Mouse (Mus musculus): ENCODE data around the gene Tlr4. TPM values are rescaled to one million over a fixed set of nuclear protein-coding genes. Genes with fewer than 3 reads are reported as not detected.

Tlr4 gene
- polyA plus RNA-seq, 2 experiments, result 0.75 to 1.8 TPM

DNA sequence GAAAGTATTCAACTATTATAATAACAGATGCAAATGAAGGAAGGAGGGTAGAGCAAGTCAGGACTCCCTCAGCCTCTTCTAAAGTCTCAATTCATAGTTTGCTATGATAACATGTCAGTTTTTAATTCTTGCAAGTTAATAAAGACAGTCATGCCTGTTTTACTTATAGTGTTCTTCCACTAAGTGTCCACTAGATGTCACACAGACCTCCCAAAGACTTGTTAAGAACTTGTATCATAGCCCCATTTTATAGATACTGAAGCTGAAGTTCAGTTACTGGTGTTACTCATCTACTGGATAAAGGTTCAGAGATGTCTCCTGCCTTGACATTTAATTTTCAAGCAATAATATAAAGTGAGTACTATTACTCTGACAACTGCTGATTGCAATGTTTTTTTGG is 116.3 kb downstream of the Tlr4 start:
- no peak for ATAC-seq (ENCODE audit: low FRiP score, low read depth)
- Histone ChIP-seq H3K36me3 (ENCODE audit: control insufficient read depth, insufficient read depth, low read length) (no peaks in the 10 kb centered on the region), H3K4me2 (replicated peaks; ENCODE audit: low read depth, low read length, severe bottlenecking) (no peak overlapping the region), H3K27ac (replicated peaks; ENCODE audit: low read depth, low read length) (no peak overlapping the region), H3K27me3 (ENCODE audit: control insufficient read depth, insufficient read depth, low read length) (no peaks in the 10 kb centered on the region), H3K4me1 (ENCODE audit: control insufficient read depth, insufficient read depth, low read length) (peaks cover 3% of the 10 kb centered on the region), H3K4me3 (replicated peaks; ENCODE audit: low read length) (no peak overlapping the region), H3K9me3 (ENCODE audit: control insufficient read depth, low read length) (no peaks in the 10 kb centered on the region), H3K9ac (ENCODE audit: low read depth, low read length, severe bottlenecking) (no peak overlapping the region)
- DNase-seq (ENCODE audit: low spot score), result no peak
- TF ChIP-seq POLR2A (IDR thresholded peaks at IDR 0.05; ENCODE audit: borderline replicate concordance, extremely low read depth, insufficient read depth, insufficient read length), result no peak

DNA sequence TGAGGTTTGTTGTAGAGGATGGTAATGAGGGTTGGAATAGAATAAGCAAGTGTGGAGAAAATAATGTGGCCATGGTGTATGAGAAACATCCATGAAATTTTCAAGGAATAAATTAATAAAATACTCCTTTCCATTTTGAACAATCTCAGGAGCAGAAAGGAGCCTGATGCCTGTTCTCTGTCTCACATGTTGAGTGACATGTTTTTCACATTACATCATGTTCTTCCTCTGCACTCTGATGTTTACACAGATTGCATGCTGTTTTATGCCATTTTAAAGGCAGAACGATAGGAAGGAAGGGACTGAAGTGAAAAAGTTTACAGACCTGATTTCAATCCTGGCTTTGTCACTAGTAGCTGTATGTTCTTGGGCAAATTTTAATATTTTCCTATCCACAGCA is 120.3 kb downstream of the Tlr4 start:
- 13% methylated on average over 1 of the region's 1 CpGs for WGBS
- no peak for ATAC-seq (ENCODE audit: low FRiP score, low read depth)
- TF ChIP-seq POLR2A (IDR thresholded peaks at IDR 0.05; ENCODE audit: borderline replicate concordance, extremely low read depth, insufficient read depth, insufficient read length), result no peak

GRCm38 (mm10) chr4:66974918-66975317 is 147.5 kb downstream of the Tlr4 start:
- H3K4me1 ChIP-seq (ENCODE audit: control insufficient read depth, insufficient read depth, low read length), result no peaks in the 10 kb centered on the region
- TF ChIP-seq POLR2A (IDR thresholded peaks at IDR 0.05; ENCODE audit: borderline replicate concordance, extremely low read depth, insufficient read depth, insufficient read length), result no peak
- DNase-seq (ENCODE audit: low spot score) (no peak), ATAC-seq (ENCODE audit: low FRiP score, low read depth) (no peak)
- H3K9ac ChIP-seq (ENCODE audit: low read depth, low read length, severe bottlenecking), result no peak overlapping the region
- no peak overlapping the region for H3K4me2 ChIP-seq (replicated peaks; ENCODE audit: low read depth, low read length, severe bottlenecking)
- no peaks in the 10 kb centered on the region for H3K9me3 ChIP-seq (ENCODE audit: control insufficient read depth, low read length)
- no peaks in the 10 kb centered on the region for H3K27me3 ChIP-seq (ENCODE audit: control insufficient read depth, insufficient read depth, low read length)
- no peak overlapping the region for H3K27ac ChIP-seq (replicated peaks; ENCODE audit: low read depth, low read length)
- no peaks in the 10 kb centered on the region for H3K36me3 ChIP-seq (ENCODE audit: control insufficient read depth, insufficient read depth, low read length)
- WGBS, result 38% methylated on average over 3 of the region's 3 CpGs
- no peak overlapping the region for H3K4me3 ChIP-seq (replicated peaks; ENCODE audit: low read length)

More for the DNA sequence above, 120.3 kb downstream of the Tlr4 start:
- H3K4me3 ChIP-seq (replicated peaks; ENCODE audit: low read length), result no peak overlapping the region
- no peak overlapping the region for H3K27ac ChIP-seq (replicated peaks; ENCODE audit: low read depth, low read length)
- no peak overlapping the region for H3K9ac ChIP-seq (ENCODE audit: low read depth, low read length, severe bottlenecking)
- H3K4me2 ChIP-seq (replicated peaks; ENCODE audit: low read depth, low read length, severe bottlenecking), result no peak overlapping the region
- H3K9me3 ChIP-seq (ENCODE audit: control insufficient read depth, low read length), result no peaks in the 10 kb centered on the region
- DNase-seq (ENCODE audit: low spot score), result no peak
- H3K4me1 ChIP-seq (ENCODE audit: control insufficient read depth, insufficient read depth, low read length), result peaks cover 3% of the 10 kb centered on the region
- H3K36me3 ChIP-seq (ENCODE audit: control insufficient read depth, insufficient read depth, low read length), result no peaks in the 10 kb centered on the region
- no peaks in the 10 kb centered on the region for H3K27me3 ChIP-seq (ENCODE audit: control insufficient read depth, insufficient read depth, low read length)
